ENCODE assay signal across 24 mouse cellular contexts in the genomic region with DNA sequence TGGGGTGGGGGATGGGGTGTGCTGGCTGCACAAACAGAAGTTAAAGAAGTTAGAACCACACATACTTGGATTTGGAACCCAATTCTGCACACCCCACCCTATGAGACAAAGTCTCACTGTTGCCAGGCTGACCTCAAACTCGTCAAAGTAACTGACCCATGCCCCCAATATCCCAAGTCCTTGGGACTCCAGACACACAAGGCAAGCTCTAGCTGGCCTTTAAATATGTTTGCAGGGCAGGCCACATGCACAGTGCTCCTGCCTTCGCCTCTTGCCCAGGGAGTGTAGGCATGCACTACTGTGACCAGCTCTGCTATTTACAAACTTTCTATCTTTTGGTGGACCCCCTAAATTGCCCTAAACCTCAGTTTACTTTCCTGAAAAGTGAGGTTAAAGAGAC. TPM values are rescaled to one million over a fixed set of nuclear protein-coding genes. Genes with fewer than 3 reads are reported as not detected.
"Had no signal": no experiment of that assay in that cellular context is flagged by ENCODE, and none has a peak within 500 bp of the region (broad histone marks: within the 10 kb centered on the region; RNA-seq: fewer than 3 reads in every experiment).

No protein-coding gene starts in this region.

- H3K4me3 ChIP-seq: liver, embryonic 15.5 days; lung, embryonic 15.5 days; megakaryocyte, embryonic 14.5 days; midbrain, embryonic 13.5 days; midbrain, embryonic 15.5 days; neural tube, embryonic 13.5 days; neural tube, embryonic 15.5 days had no signal

- H3K36me3 ChIP-seq: liver, embryonic 15.5 days; lung, embryonic 15.5 days; midbrain, embryonic 13.5 days; midbrain, embryonic 15.5 days; neural tube, embryonic 13.5 days; neural tube, embryonic 15.5 days had no signal

- H3K4me2 ChIP-seq: liver, embryonic 15.5 days; lung, embryonic 15.5 days; midbrain, embryonic 11.5 days; midbrain, embryonic 13.5 days; midbrain, embryonic 15.5 days; neural tube, embryonic 13.5 days; neural tube, embryonic 15.5 days had no signal

- H3K4me1 ChIP-seq: liver, embryonic 15.5 days; lung, embryonic 15.5 days; midbrain, embryonic 13.5 days; midbrain, embryonic 15.5 days; neural tube, embryonic 13.5 days; neural tube, embryonic 15.5 days had no signal

- H3K27ac ChIP-seq: liver, embryonic 15.5 days; lung, embryonic 15.5 days; macrophage; midbrain, embryonic 13.5 days; midbrain, embryonic 15.5 days; neural tube, embryonic 13.5 days; neural tube, embryonic 15.5 days had no signal

- H3K27me3 ChIP-seq: liver, embryonic 15.5 days; lung, embryonic 15.5 days; megakaryocyte, embryonic 14.5 days; midbrain, embryonic 13.5 days; midbrain, embryonic 15.5 days; neural tube, embryonic 13.5 days; neural tube, embryonic 15.5 days had no signal

- H3K9me3 ChIP-seq: liver, embryonic 15.5 days; lung, embryonic 15.5 days; megakaryocyte, embryonic 14.5 days; midbrain, embryonic 13.5 days; midbrain, embryonic 15.5 days; neural tube, embryonic 13.5 days; neural tube, embryonic 15.5 days had no signal

- DNase-seq: liver, postnatal 0 days; lung, adult 2 months; lung, postnatal 14 days; lung, postnatal 36 days; retina, postnatal 1 day; right cerebral cortex, adult 18-20 months; right cerebral cortex, postnatal 25 days; spleen, adult 18-20 months; thymus, adult 18-20 months; thymus, postnatal 14 days; thymus, postnatal 36 days had no signal

RNA-seq across cellular contexts. Expression of gene Atp2a1, which starts 7.7 kb away (rescaled TPM):
- total RNA-seq: megakaryocyte progenitor cell, adult 5-6 weeks had no signal
- polyA plus RNA-seq: macrophage; stomach, embryonic 14.5 days had no signal

RNA-seq across cellular contexts. Expression of gene Cd19, which starts 40.6 kb away (rescaled TPM):
- total RNA-seq: megakaryocyte progenitor cell, adult 5-6 weeks; midbrain, postnatal 0 days had no signal
- polyA plus RNA-seq: lung, embryonic 15.5 days; midbrain, embryonic 11.5 days; midbrain, embryonic 13.5 days; midbrain, embryonic 15.5 days; neural tube, embryonic 11.5 days; stomach, embryonic 14.5 days had no signal
